Mouse (Mus musculus) liver, embryonic 14.5 days (tissue): ENCODE results near the gene Pdyn. TPM values are rescaled to one million over a fixed set of nuclear protein-coding genes. Genes with fewer than 3 reads are reported as not detected.

Experiments used
- ATAC-seq: fragments of 200-750 bp; cut with Nextera tagmentation; 2 replicates; pipeline ENCODE4 v1.8.0; 2017; ENCODE audit warnings: moderate number of reproducible peaks, mild to moderate bottlenecking, moderate library complexity; ENCODE audit not compliant: insufficient read depth
- DNase-seq, 3 experiments: peaks; one replicate each; pipeline ENCODE4 v3.0.0-alpha.2; 2012 to 2013; ENCODE audit warnings: low read depth in 3 of 3, low spot score in 3 of 3
- H3K27ac ChIP-seq: fragments of 300-500 bp; sonication (generic); 2 replicates; pipeline ENCODE4 v1.5.1; 2014; ENCODE audit warnings: moderate library complexity, mild to moderate bottlenecking, control low read depth, inconsistent platforms
- H3K27me3 ChIP-seq: fragments of 300-500 bp; sonication (generic); 2 replicates; pipeline ENCODE4 v1.6.1; 2014; ENCODE audit warnings: mild to moderate bottlenecking, low read length, moderate library complexity; ENCODE audit not compliant: control insufficient read depth, insufficient read depth
- H3K36me3 ChIP-seq: fragments of 300-500 bp; sonication (generic); replicated peaks from 2 replicates; pipeline ENCODE4 v1.6.1; 2014; ENCODE audit warnings: low read depth; ENCODE audit not compliant: control insufficient read depth, insufficient read depth
- H3K4me1 ChIP-seq, 2 experiments: fragments of 200-500 bp in 1 of 2; fragments of 300-500 bp in 1 of 2; sonication (generic) in 1 of 2; replicated peaks; 2 replicates each; pipeline ENCODE4 v1.6.1; 2012 to 2014; ENCODE audit warnings: antibody characterized with exemption in 1 of 2, inconsistent platforms in 1 of 2, low read length in 1 of 2; ENCODE audit not compliant: control insufficient read depth in 2 of 2, insufficient read depth in 2 of 2
- H3K4me2 ChIP-seq: fragments of 300-500 bp; sonication (generic); 2 replicates; pipeline ENCODE4 v1.6.1; 2014; ENCODE audit warnings: low read depth, mild to moderate bottlenecking, control low read depth, moderate library complexity
- H3K4me3 ChIP-seq, 2 experiments: fragments of 200-500 bp in 1 of 2; fragments of 300-500 bp in 1 of 2; sonication (generic) in 1 of 2; 2 replicates each; pipeline ENCODE4 v1.5.1; 2012 to 2014; ENCODE audit warnings: low read depth in 2 of 2, low read length in 2 of 2, mild to moderate bottlenecking in 2 of 2, control low read depth in 1 of 2, inconsistent platforms in 1 of 2, moderate library complexity in 1 of 2; ENCODE audit not compliant: insufficient read depth in 1 of 2
- H3K9ac ChIP-seq: fragments of 300-500 bp; sonication (generic); replicated peaks from 2 replicates; pipeline ENCODE4 v1.6.1; 2014; ENCODE audit warnings: mild to moderate bottlenecking, control low read depth, moderate library complexity
- H3K9me3 ChIP-seq: fragments of 300-500 bp; sonication (generic); 2 replicates; pipeline ENCODE4 v1.6.1; 2016; ENCODE audit warnings: low read length, mixed read lengths; ENCODE audit not compliant: control insufficient read depth
- CTCF ChIP-seq: IDR thresholded peaks from 2 replicates; pipeline ENCODE4 v1.5.1; 2016; ENCODE audit warnings: antibody characterized with exemption, low read depth, control low read depth
- EP300 ChIP-seq: IDR thresholded peaks from 2 replicates; pipeline ENCODE4 v1.6.1; 2016; ENCODE audit warnings: antibody characterized with exemption, low read depth
- WGBS: fragments of 180-500 bp; shearing (Covaris S2); extraction: QIAGEN DNeasy Blood & Tissue Kit; methylation state at CpG from one replicate; pipeline ENCODE4 v1.1.7; 2014; ENCODE audit not compliant: insufficient replicate concordance; 5-methylcytosine and 5-hydroxymethylcytosine counted together
- polyA plus RNA-seq, 2 experiments: library from polyadenylated mRNA; depleted of rRNA in 1 of 2; stranded (reverse) in 1 of 2; unstranded in 1 of 2; fragments of >200 nt; fragmentation: Nextera tagmentation in 1 of 2; extraction: Ambion mirVana in 1 of 2; gene quantifications; 2 replicates each; pipeline versions ENCODE4 v1.2.1 to v1.2.3; 2012 to 2014

The Pdyn gene
- polyA plus RNA-seq, 2 experiments, result 0.01 TPM; not detected in 1

DNA sequence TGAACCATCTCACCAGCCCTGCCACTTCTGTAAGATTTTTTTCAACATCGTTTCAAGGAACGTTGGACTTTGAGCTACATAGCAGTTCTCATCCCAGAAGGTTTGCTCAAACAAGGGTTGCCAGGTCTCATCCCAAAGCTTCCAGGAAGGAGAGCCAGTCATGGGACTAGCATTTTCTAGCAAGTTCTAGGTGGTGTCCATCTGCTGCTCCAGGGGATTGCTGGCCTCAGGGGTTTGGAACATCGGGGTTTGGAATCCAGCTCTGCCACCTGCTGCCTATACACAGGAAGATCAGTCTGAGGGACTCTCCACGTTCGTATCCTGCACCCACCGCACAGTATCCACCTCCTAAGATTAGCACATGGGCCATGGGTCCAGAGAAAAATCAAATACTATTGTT is 39.6 kb downstream of the Pdyn start:
- H3K4me2 ChIP-seq, result no peak overlapping the region
- DNase-seq, result no peak
- H3K4me3 ChIP-seq, result no peak overlapping the region
- no peaks in the 10 kb centered on the region for H3K36me3 ChIP-seq
- H3K27me3 ChIP-seq, result no peaks in the 10 kb centered on the region
- H3K9me3 ChIP-seq, result no peaks in the 10 kb centered on the region
- TF ChIP-seq CTCF (no peak), EP300 (no peak)
- no peak for ATAC-seq
- H3K27ac ChIP-seq, result no peak overlapping the region
- H3K9ac ChIP-seq, result no peak overlapping the region
- 62% methylated on average over 6 of the region's 6 CpGs for WGBS
- no peaks in the 10 kb centered on the region for H3K4me1 ChIP-seq

- DNase-seq (no peak), ATAC-seq (no peak)
- Histone ChIP-seq H3K9me3 (no peaks in the 10 kb centered on the region), H3K9ac (no peak overlapping the region), H3K4me1 (no peaks in the 10 kb centered on the region), H3K27me3 (no peaks in the 10 kb centered on the region), H3K4me3 (no peak overlapping the region), H3K36me3 (no peaks in the 10 kb centered on the region), H3K27ac (no peak overlapping the region), H3K4me2 (no peak overlapping the region)
- WGBS, result 57% methylated on average over 4 of the region's 4 CpGs
- TF ChIP-seq EP300, result no peak
These were observed 40.8 kb downstream of the Pdyn start for GRCm38 (mm10) chr2:129658796-129659195.

GRCm38 (mm10) chr2:129655033-129655432 is 44.6 kb downstream of the Pdyn start:
- TF ChIP-seq CTCF (no peak), EP300 (no peak)
- Histone ChIP-seq H3K27me3 (no peaks in the 10 kb centered on the region), H3K9ac (no peak overlapping the region), H3K4me2 (no peak overlapping the region), H3K9me3 (no peaks in the 10 kb centered on the region), H3K36me3 (no peaks in the 10 kb centered on the region), H3K27ac (no peak overlapping the region), H3K4me1 (no peaks in the 10 kb centered on the region), H3K4me3 (no peak overlapping the region)
- no peak for DNase-seq
- no peak for ATAC-seq
- 64% methylated on average over 4 of the region's 4 CpGs for WGBS

GRCm38 (mm10) chr2:129654233-129654950 is 45.3 kb downstream of the Pdyn start:
- H3K4me1 ChIP-seq, result no peaks in the 10 kb centered on the region
- H3K9ac ChIP-seq, result no peak overlapping the region
- TF ChIP-seq CTCF (no peak), EP300 (no peak)

GRCm38 (mm10) chr2:129653632-129654031 is 46.0 kb downstream of the Pdyn start:
- Histone ChIP-seq H3K4me1 (no peaks in the 10 kb centered on the region), H3K9me3 (no peaks in the 10 kb centered on the region), H3K27me3 (no peaks in the 10 kb centered on the region), H3K36me3 (no peaks in the 10 kb centered on the region), H3K4me3 (no peak overlapping the region), H3K4me2 (no peak overlapping the region), H3K9ac (no peak overlapping the region), H3K27ac (no peak overlapping the region)
- no peak for DNase-seq
- 25% methylated on average over 2 of the region's 2 CpGs for WGBS
- TF ChIP-seq CTCF, result no peak
- TF ChIP-seq EP300, result no peak
- ATAC-seq, result no peak

More at GRCm38 (mm10) chr2:129654233-129654950, 45.3 kb downstream of the Pdyn start:
- no peak for DNase-seq
- H3K4me3 ChIP-seq, result no peak overlapping the region
- no peak overlapping the region for H3K27ac ChIP-seq
- H3K4me2 ChIP-seq, result no peak overlapping the region
- H3K27me3 ChIP-seq, result no peaks in the 10 kb centered on the region
- ATAC-seq, result no peak
- H3K36me3 ChIP-seq, result no peaks in the 10 kb centered on the region
- no peaks in the 10 kb centered on the region for H3K9me3 ChIP-seq
- WGBS, result 69% methylated on average over 4 of the region's 4 CpGs
